Mouse (Mus musculus): ENCODE results near the gene Wdr18. TPM values are rescaled to one million over a fixed set of nuclear protein-coding genes. Genes with fewer than 3 reads are reported as not detected.

Wdr18 gene
- polyA plus RNA-seq, 1 experiment: 23.8 TPM

- H3K4me3 ChIP-seq (replicated peaks): no peak overlapping the region
- TF ChIP-seq FLI1 (IDR thresholded peaks at IDR 0.05; ENCODE audit: low read length) (no peak), GATA1 (IDR thresholded peaks at IDR 0.05; ENCODE audit: borderline replicate concordance, low read length) (no peak)
- no peaks in the 10 kb centered on the region for H3K9me3 ChIP-seq
- H3K27me3 ChIP-seq (replicated peaks): no peaks in the 10 kb centered on the region
- H3K36me3 ChIP-seq (replicated peaks; ENCODE audit: low read length): peaks cover 96% of the 10 kb centered on the region
- peaks cover 98% of the 10 kb centered on the region for H3K4me1 ChIP-seq
Measured at GRCm38 (mm10) chr10:79943471-79943901, 16.5 kb upstream of the Wdr18 start.

- Histone ChIP-seq H3K9me3 (no peaks in the 10 kb centered on the region), H3K36me3 (replicated peaks; ENCODE audit: low read length) (peaks cover 97% of the 10 kb centered on the region), H3K27me3 (replicated peaks) (no peaks in the 10 kb centered on the region), H3K4me3 (replicated peaks) (peak overlapping the region; percentile 87), H3K4me1 (peaks cover 86% of the 10 kb centered on the region)
- TF ChIP-seq FLI1 (IDR thresholded peaks at IDR 0.05; ENCODE audit: low read length) (no peak), GATA1 (IDR thresholded peaks at IDR 0.05; ENCODE audit: borderline replicate concordance, low read length) (no peak)
Measured at GRCm38 (mm10) chr10:79945507-79946234, 14.3 kb upstream of the Wdr18 start.

GRCm38 (mm10) chr10:79946752-79947322 lies 13.1 kb upstream of the Wdr18 start:
- Histone ChIP-seq H3K4me3 (replicated peaks) (peak overlapping the region; percentile 87), H3K9me3 (no peaks in the 10 kb centered on the region), H3K4me1 (peaks cover 74% of the 10 kb centered on the region), H3K36me3 (replicated peaks; ENCODE audit: low read length) (peaks cover 97% of the 10 kb centered on the region), H3K27me3 (replicated peaks) (no peaks in the 10 kb centered on the region)
- TF ChIP-seq FLI1 (IDR thresholded peaks at IDR 0.05; ENCODE audit: low read length): no peak
- TF ChIP-seq GATA1 (IDR thresholded peaks at IDR 0.05; ENCODE audit: borderline replicate concordance, low read length): no peak

- Histone ChIP-seq H3K36me3 (replicated peaks; ENCODE audit: low read length) (peaks cover 96% of the 10 kb centered on the region), H3K27me3 (replicated peaks) (no peaks in the 10 kb centered on the region), H3K9me3 (no peaks in the 10 kb centered on the region), H3K4me3 (replicated peaks) (peak overlapping the region; percentile 87), H3K4me1 (peaks cover 67% of the 10 kb centered on the region)
- TF ChIP-seq GATA1 (IDR thresholded peaks at IDR 0.05; ENCODE audit: borderline replicate concordance, low read length): no peak
- TF ChIP-seq FLI1 (IDR thresholded peaks at IDR 0.05; ENCODE audit: low read length): no peak
Measured at GRCm38 (mm10) chr10:79947502-79947901, 12.4 kb upstream of the Wdr18 start.

- peaks cover 62% of the 10 kb centered on the region for H3K4me1 ChIP-seq
- no peaks in the 10 kb centered on the region for H3K9me3 ChIP-seq
- no peak overlapping the region for H3K4me3 ChIP-seq (replicated peaks)
Measured at GRCm38 (mm10) chr10:79949873-79950272, 10.1 kb upstream of the Wdr18 start.

GRCm38 (mm10) chr10:79950661-79951060 lies 9.3 kb upstream of the Wdr18 start:
- Histone ChIP-seq H3K36me3 (replicated peaks; ENCODE audit: low read length) (peaks cover 82% of the 10 kb centered on the region), H3K4me1 (peaks cover 62% of the 10 kb centered on the region), H3K27me3 (replicated peaks) (no peaks in the 10 kb centered on the region), H3K9me3 (no peaks in the 10 kb centered on the region), H3K4me3 (replicated peaks) (no peak overlapping the region)
- TF ChIP-seq GATA1 (IDR thresholded peaks at IDR 0.05; ENCODE audit: borderline replicate concordance, low read length) (no peak), FLI1 (IDR thresholded peaks at IDR 0.05; ENCODE audit: low read length) (no peak)

More at GRCm38 (mm10) chr10:79949873-79950272, 10.1 kb upstream of the Wdr18 start:
- peaks cover 89% of the 10 kb centered on the region for H3K36me3 ChIP-seq (replicated peaks; ENCODE audit: low read length)
- TF ChIP-seq FLI1 (IDR thresholded peaks at IDR 0.05; ENCODE audit: low read length) (no peak), GATA1 (IDR thresholded peaks at IDR 0.05; ENCODE audit: borderline replicate concordance, low read length) (no peak)
- H3K27me3 ChIP-seq (replicated peaks): no peaks in the 10 kb centered on the region

GRCm38 (mm10) chr10:79953946-79954345 lies 6.0 kb upstream of the Wdr18 start:
- Histone ChIP-seq H3K4me1 (peaks cover 52% of the 10 kb centered on the region), H3K4me3 (replicated peaks) (no peak overlapping the region), H3K9me3 (no peaks in the 10 kb centered on the region), H3K27me3 (replicated peaks) (no peaks in the 10 kb centered on the region), H3K36me3 (replicated peaks; ENCODE audit: low read length) (peaks cover 51% of the 10 kb centered on the region)
- TF ChIP-seq FLI1 (IDR thresholded peaks at IDR 0.05; ENCODE audit: low read length) (no peak), GATA1 (IDR thresholded peaks at IDR 0.05; ENCODE audit: borderline replicate concordance, low read length) (no peak)

GRCm38 (mm10) chr10:79955691-79956090 lies 4.3 kb upstream of the Wdr18 start:
- no peaks in the 10 kb centered on the region for H3K27me3 ChIP-seq (replicated peaks)
- peaks cover 34% of the 10 kb centered on the region for H3K36me3 ChIP-seq (replicated peaks; ENCODE audit: low read length)
- H3K9me3 ChIP-seq: no peaks in the 10 kb centered on the region
- H3K4me1 ChIP-seq: peaks cover 53% of the 10 kb centered on the region
- no peak overlapping the region for H3K4me3 ChIP-seq (replicated peaks)
- TF ChIP-seq FLI1 (IDR thresholded peaks at IDR 0.05; ENCODE audit: low read length): no peak
- no peak for TF ChIP-seq GATA1 (IDR thresholded peaks at IDR 0.05; ENCODE audit: borderline replicate concordance, low read length)

- peaks cover 63% of the 10 kb centered on the region for H3K4me1 ChIP-seq
- no peaks in the 10 kb centered on the region for H3K9me3 ChIP-seq
- H3K4me3 ChIP-seq (replicated peaks): no peak overlapping the region
- peaks cover 28% of the 10 kb centered on the region for H3K36me3 ChIP-seq (replicated peaks; ENCODE audit: low read length)
- TF ChIP-seq FLI1 (IDR thresholded peaks at IDR 0.05; ENCODE audit: low read length) (no peak), GATA1 (IDR thresholded peaks at IDR 0.05; ENCODE audit: borderline replicate concordance, low read length) (no peak)
- H3K27me3 ChIP-seq (replicated peaks): no peaks in the 10 kb centered on the region
Measured at GRCm38 (mm10) chr10:79956643-79957154, 3.3 kb upstream of the Wdr18 start.
